Mouse (Mus musculus): ENCODE data around the gene Kat8. TPM values are rescaled to one million over a fixed set of nuclear protein-coding genes. Genes with fewer than 3 reads are reported as not detected.

Kat8 gene
- polyA plus RNA-seq, 1 experiment = 15.7 TPM

DNA sequence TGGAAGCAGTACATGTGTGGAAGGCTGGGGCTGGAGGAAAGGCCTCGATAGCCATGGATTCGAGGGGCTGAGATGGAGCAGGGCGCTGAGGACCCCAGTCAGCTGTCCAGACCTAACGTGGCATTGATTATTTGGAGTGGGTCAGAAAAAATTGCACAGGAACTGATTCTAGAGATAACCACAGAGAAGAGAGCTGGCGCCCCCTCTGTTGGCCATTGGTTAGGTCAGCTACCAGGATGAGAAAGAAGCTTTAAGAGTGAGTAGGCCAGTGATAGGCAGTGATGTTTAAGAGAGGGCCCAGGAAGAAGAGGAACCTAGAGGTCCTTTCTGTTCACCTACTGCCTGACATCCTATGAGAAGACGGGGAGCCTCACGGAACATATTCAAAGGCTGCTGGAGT lies 7.0 kb downstream of the Kat8 start:
- no peak overlapping the region for H3K4me3 ChIP-seq (replicated peaks; ENCODE audit: control insufficient read depth, low read depth, low read length)
- WGBS = 71% methylated on average over 7 of the region's 7 CpGs
- no peak for TF ChIP-seq CTCF (IDR thresholded peaks at IDR 0.05; ENCODE audit: control insufficient read depth, insufficient read depth, low read length)
- no peak for TF ChIP-seq POLR2A (IDR thresholded peaks at IDR 0.05; ENCODE audit: borderline replicate concordance, control insufficient read depth, low read depth, low read length)
- H3K27ac ChIP-seq (ENCODE audit: control insufficient read depth, insufficient read depth, low read depth, low read length, poor library complexity) = no peak overlapping the region
- H3K4me1 ChIP-seq (ENCODE audit: control insufficient read depth, insufficient read depth, low read length) = peaks cover 3% of the 10 kb centered on the region

DNA sequence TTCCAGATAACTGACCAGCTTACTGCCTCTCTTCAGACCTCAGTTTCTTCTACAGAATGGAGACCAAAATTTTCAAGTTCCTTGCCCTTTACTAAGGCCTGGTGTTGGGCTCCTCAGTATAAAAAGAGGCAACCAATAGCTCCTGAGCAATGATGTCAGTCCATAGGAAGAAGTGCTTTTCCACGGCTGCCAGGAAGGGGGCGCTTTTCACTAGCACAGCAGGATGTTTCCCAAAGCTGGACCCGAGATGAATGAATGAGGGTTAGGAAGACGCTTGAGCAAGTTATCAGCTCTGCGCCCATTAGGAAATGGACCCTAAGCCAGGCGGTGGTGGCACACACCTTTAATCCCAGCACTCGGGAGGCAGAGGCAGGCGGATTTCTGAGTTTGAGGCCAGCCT lies 9.2 kb downstream of the Kat8 start:
- Histone ChIP-seq H3K4me3 (replicated peaks; ENCODE audit: control insufficient read depth, low read depth, low read length) (no peak overlapping the region), H3K27ac (ENCODE audit: control insufficient read depth, insufficient read depth, low read depth, low read length, poor library complexity) (peak overlapping the region; percentile 96; the same call in 1 of the 2 replicates), H3K4me1 (ENCODE audit: control insufficient read depth, insufficient read depth, low read length) (peaks cover 3% of the 10 kb centered on the region)
- WGBS = 45% methylated on average over 8 of the region's 8 CpGs
- TF ChIP-seq POLR2A (IDR thresholded peaks at IDR 0.05; ENCODE audit: borderline replicate concordance, control insufficient read depth, low read depth, low read length) = no peak
- peak; percentile 47; the same call in 1 of the 2 replicates for TF ChIP-seq CTCF (IDR thresholded peaks at IDR 0.05; ENCODE audit: control insufficient read depth, insufficient read depth, low read length)

DNA sequence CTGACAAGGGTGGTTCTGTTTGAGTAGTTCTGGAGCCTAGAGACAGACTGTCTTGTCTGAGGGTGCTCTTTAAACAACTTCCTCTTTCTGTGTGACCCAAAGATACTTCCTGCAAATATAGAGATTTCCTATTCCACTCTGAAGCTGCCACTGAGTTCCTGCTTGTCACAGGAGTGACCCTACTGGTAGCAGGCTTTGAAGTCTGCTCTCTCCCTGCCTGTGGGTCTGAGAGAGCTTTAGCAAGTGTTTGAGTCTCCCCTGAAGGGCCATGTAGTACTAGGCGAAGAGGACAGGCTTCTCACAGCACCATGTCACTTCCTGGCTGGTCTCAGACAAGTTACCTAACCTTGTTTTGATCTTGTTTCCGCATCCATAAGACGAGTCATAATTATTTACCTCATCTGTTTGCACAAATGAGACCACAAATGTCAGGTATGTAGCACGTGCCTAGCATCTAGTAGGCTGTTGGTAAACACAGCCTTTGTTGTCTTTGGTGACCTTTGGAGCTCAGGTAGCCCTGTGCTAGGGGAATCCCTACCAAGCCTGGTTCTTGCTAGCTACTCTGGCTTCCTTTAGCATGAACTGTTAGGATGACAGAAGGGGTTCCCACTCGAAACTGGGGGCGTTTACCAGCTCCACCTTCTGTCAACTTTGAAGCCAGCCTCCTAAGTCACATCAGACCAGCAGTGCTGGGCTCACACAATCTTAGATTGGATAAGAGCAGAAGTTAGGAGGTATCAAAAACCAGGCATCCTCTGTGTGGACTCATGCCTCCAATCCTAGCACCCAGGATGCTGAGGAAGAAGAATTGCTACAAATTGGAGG lies 10.3 kb downstream of the Kat8 start:
- TF ChIP-seq POLR2A (IDR thresholded peaks at IDR 0.05; ENCODE audit: borderline replicate concordance, control insufficient read depth, low read depth, low read length) = no peak
- no peak for TF ChIP-seq CTCF (IDR thresholded peaks at IDR 0.05; ENCODE audit: control insufficient read depth, insufficient read depth, low read length)
- Histone ChIP-seq H3K4me1 (ENCODE audit: control insufficient read depth, insufficient read depth, low read length) (peaks cover 3% of the 10 kb centered on the region), H3K4me3 (replicated peaks; ENCODE audit: control insufficient read depth, low read depth, low read length) (no peak overlapping the region), H3K27ac (ENCODE audit: control insufficient read depth, insufficient read depth, low read depth, low read length, poor library complexity) (peak overlapping the region; percentile 96)
- 20% methylated on average over 6 of the region's 6 CpGs for WGBS

DNA sequence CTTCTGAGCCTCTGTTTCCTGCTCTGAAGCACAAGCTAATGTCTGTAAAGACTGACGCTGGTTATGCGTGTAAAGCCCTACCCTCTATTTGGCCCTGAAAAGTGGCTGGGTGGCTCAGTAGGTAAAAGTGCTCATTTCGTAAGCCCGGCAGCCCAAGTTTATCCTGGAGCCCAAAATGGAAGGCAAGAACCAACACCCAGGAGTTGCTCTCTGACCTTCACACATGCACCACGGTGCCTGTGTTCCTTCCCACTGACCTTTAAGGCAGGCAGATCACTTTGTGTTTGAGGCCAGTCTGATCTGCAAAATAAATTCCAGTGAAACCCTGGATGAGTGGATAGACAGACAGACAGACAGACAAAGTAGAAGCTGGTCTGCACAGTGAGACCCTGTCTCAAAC lies 11.4 kb downstream of the Kat8 start:
- TF ChIP-seq POLR2A (IDR thresholded peaks at IDR 0.05; ENCODE audit: borderline replicate concordance, control insufficient read depth, low read depth, low read length) = no peak
- no peak for TF ChIP-seq CTCF (IDR thresholded peaks at IDR 0.05; ENCODE audit: control insufficient read depth, insufficient read depth, low read length)
- WGBS = 89% methylated on average over 5 of the region's 5 CpGs
- H3K27ac ChIP-seq (ENCODE audit: control insufficient read depth, insufficient read depth, low read depth, low read length, poor library complexity) = peak overlapping the region; percentile 43; the same call in 1 of the 2 replicates
- H3K4me1 ChIP-seq (ENCODE audit: control insufficient read depth, insufficient read depth, low read length) = peaks cover 3% of the 10 kb centered on the region
- no peak overlapping the region for H3K4me3 ChIP-seq (replicated peaks; ENCODE audit: control insufficient read depth, low read depth, low read length)

DNA sequence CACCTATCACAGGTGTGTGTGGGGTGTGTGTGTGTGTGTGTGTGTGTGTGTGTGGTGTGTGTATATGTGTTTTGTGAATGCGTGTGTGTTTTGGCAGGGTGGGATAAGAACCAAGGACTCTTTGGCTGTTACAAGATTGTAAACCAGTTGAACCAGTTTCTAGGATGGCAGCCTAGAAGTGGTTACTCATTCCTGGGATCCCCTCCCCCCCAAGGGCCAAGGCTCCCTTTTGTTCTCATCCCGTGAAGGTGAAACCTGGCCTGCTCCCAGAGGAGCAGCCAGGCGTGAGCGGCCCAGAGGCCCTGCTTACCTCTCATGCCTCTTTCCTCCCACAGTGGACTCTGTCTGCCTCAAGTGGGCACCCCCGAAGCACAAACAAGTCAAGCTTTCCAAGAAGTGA lies 12.9 kb downstream of the Kat8 start:
- Histone ChIP-seq H3K27ac (ENCODE audit: control insufficient read depth, insufficient read depth, low read depth, low read length, poor library complexity) (no peak overlapping the region), H3K4me1 (ENCODE audit: control insufficient read depth, insufficient read depth, low read length) (peaks cover 3% of the 10 kb centered on the region), H3K4me3 (replicated peaks; ENCODE audit: control insufficient read depth, low read depth, low read length) (no peak overlapping the region)
- WGBS = 88% methylated on average over 5 of the region's 5 CpGs
- no peak for TF ChIP-seq POLR2A (IDR thresholded peaks at IDR 0.05; ENCODE audit: borderline replicate concordance, control insufficient read depth, low read depth, low read length)

DNA sequence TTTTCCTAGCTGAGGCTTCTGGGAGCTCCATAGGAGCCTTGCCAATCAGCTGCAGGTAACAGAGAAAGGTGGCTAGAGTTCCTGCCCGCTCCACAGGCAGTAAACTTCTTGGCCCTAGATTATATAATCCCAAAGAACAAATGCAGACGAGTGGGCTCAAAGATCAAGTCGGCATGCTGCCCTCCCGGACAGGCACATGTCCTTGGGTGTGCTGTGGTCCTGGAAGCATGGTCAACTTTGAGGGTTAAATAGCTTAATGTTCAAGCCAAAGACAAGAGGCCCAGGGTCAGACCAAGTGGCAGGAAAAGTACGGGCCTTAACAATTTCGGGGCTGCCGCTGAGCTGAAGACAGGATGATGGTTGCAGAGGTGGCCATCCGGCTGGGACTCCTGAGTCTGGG lies 13.8 kb downstream of the Kat8 start:
- H3K4me3 ChIP-seq (replicated peaks; ENCODE audit: control insufficient read depth, low read depth, low read length) = no peak overlapping the region
- peaks cover 3% of the 10 kb centered on the region for H3K4me1 ChIP-seq (ENCODE audit: control insufficient read depth, insufficient read depth, low read length)
- no peak for TF ChIP-seq CTCF (IDR thresholded peaks at IDR 0.05; ENCODE audit: control insufficient read depth, insufficient read depth, low read length)
- no peak overlapping the region for H3K27ac ChIP-seq (ENCODE audit: control insufficient read depth, insufficient read depth, low read depth, low read length, poor library complexity)
- 87% methylated on average over 8 of the region's 8 CpGs for WGBS

DNA sequence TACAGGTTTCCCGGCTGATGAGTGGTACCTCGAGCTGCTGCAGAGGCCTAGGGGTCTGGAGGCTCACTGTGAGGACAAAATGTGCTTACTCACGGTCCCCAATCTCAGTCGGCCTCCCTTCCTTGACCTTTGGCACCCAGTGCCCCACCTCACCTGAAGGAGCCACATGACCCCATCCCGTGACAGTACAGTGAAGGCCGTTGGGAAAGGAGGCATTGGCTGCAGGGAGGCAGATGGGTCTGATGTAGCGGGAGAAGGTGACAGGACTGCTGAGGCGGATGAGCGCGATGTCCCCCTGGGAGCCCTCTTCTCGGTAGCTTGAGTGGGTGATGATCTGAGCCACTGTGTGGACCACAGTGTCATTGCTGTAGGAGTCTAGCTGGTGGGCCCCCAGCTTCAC lies 14.5 kb downstream of the Kat8 start:
- Histone ChIP-seq H3K4me1 (ENCODE audit: control insufficient read depth, insufficient read depth, low read length) (peaks cover 3% of the 10 kb centered on the region), H3K27ac (ENCODE audit: control insufficient read depth, insufficient read depth, low read depth, low read length, poor library complexity) (no peak overlapping the region), H3K4me3 (replicated peaks; ENCODE audit: control insufficient read depth, low read depth, low read length) (no peak overlapping the region)
- TF ChIP-seq POLR2A (IDR thresholded peaks at IDR 0.05; ENCODE audit: borderline replicate concordance, control insufficient read depth, low read depth, low read length) (no peak), CTCF (IDR thresholded peaks at IDR 0.05; ENCODE audit: control insufficient read depth, insufficient read depth, low read length) (no peak)
- 88% methylated on average over 11 of the region's 11 CpGs for WGBS

DNA sequence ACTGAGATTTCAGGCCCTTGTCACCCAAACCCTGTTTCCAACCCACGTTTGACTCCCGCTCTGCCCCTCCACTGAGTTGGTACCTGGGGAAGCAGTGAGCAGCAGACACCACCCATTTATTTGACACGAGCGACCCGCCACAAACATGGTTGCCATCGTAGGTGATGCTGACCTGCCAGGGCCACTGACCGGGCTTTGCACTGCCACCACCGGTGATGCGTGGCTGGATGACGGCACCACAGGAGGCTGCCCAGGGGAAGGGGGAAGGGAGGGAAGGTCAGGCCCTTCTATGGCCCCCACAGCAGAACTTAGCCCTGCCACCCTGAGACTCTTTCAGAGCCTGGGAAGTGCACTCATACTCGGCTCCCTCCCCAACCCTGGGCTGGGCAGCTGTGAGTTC lies 15.4 kb downstream of the Kat8 start:
- Histone ChIP-seq H3K27ac (ENCODE audit: control insufficient read depth, insufficient read depth, low read depth, low read length, poor library complexity) (no peak overlapping the region), H3K4me1 (ENCODE audit: control insufficient read depth, insufficient read depth, low read length) (no peaks in the 10 kb centered on the region; the same call in 1 of the 2 replicates), H3K4me3 (replicated peaks; ENCODE audit: control insufficient read depth, low read depth, low read length) (no peak overlapping the region)
- TF ChIP-seq POLR2A (IDR thresholded peaks at IDR 0.05; ENCODE audit: borderline replicate concordance, control insufficient read depth, low read depth, low read length) (no peak), CTCF (IDR thresholded peaks at IDR 0.05; ENCODE audit: control insufficient read depth, insufficient read depth, low read length) (no peak)
- WGBS = 92% methylated on average over 11 of the region's 11 CpGs

DNA sequence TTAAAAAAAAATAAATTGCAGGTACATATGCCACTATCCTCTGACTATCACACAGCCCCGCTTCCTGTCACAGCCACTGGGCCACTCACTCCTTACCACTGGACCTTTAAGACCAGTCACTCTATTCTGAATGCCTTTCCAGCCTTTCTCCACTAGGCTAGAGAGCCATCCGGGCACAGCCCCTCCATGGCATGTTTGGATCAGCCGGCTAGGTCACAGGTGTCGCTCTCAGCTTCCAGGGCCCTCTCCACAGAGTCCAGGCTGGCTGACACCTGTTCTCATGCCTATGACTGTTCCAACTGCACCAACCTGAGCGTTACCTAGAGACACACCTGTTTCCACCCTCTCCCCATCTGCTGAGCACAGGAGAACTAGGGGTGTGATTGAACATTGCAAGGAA lies 16.3 kb downstream of the Kat8 start:
- no peak for TF ChIP-seq POLR2A (IDR thresholded peaks at IDR 0.05; ENCODE audit: borderline replicate concordance, control insufficient read depth, low read depth, low read length)
- TF ChIP-seq CTCF (IDR thresholded peaks at IDR 0.05; ENCODE audit: control insufficient read depth, insufficient read depth, low read length) = no peak
- H3K4me3 ChIP-seq (replicated peaks; ENCODE audit: control insufficient read depth, low read depth, low read length) = no peak overlapping the region
- H3K4me1 ChIP-seq (ENCODE audit: control insufficient read depth, insufficient read depth, low read length) = no peaks in the 10 kb centered on the region

More for the DNA sequence above, 16.3 kb downstream of the Kat8 start:
- H3K27ac ChIP-seq (ENCODE audit: control insufficient read depth, insufficient read depth, low read depth, low read length, poor library complexity) = no peak overlapping the region
- WGBS = 84% methylated on average over 5 of the region's 5 CpGs
